Mouse (Mus musculus) embryo, embryonic 11.5 days (tissue): ENCODE measurements around the gene Alg3.

ENCODE experiments used
- DNase-seq: peaks from one replicate; pipeline ENCODE4 v3.0.0-alpha.2; 2012; ENCODE audit warnings: low read depth, low spot score

Gene Alg3

DNA sequence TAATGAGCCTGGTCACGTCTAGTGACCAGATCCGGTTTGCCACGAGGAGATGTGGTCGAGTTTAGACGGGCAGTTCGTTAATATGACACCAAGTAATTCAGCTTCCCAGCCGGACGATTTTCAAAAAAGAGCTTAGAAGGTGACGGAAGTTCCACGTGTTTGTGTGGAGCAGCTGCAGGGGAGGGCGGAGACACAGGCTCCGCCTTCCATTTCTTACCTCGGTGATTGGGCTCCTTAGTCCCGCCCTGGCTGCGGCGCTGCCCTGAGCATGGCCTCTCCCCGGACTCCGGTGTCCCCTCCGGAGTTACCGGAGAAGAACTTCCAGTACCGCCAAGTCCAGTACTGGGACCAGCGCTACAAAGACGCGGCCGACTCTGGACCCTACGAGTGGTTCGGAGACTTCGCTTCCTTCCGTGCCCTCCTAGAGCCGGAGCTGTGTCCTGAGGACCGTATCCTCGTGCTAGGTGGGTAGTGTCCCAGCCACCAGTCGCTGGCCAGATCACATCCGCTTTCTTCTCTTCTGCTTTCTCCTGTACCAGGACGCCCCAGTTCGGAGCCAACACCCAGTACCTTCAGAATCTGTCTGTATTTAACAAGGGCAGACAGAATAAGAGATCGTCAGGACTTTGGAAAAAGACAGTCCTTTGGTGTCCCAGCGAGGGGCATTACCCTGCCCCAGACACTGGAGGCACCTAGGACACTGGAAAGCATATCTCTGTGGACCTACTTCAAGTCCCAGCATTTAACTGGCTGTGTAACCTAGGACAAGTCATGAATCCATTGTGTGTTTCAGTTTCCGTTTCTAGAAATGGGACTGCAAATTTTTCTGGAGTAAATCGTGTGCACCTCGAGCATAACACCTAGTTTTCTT lies at the start of gene Alg3, which contains the start of the genes Eef1akmt4 and Gm49333:
Alg3 (minus strand) TSS at position 379 of the 871 bp plus-strand sequence.
Eef1akmt4 (plus strand) TSS at position 237 of the 871 bp plus-strand sequence.
Gm49333 (plus strand) TSS at position 254 of the 871 bp plus-strand sequence.
- DNase-seq = peak; percentile 80

DNA sequence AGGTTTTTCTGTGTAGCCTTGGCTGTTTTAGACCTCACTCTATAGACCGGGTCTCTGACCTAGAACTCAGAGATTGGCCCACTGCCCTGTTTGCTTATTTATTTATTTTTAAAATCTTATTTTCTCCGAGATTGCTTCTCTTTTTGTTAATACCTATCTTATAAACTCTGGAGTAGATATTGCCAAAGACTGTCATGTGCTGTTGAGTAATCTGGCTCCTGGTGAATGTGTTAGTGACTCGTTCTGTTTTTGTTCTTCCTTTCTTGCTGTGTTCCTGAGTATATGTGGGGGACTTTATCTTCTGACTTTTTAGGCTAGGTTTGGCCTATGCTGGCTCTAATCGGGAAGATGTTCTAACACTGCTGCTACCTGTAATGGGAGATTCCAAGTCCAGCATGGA lies 46.1 kb upstream of the Alg3 start:
- no peak for DNase-seq

DNA sequence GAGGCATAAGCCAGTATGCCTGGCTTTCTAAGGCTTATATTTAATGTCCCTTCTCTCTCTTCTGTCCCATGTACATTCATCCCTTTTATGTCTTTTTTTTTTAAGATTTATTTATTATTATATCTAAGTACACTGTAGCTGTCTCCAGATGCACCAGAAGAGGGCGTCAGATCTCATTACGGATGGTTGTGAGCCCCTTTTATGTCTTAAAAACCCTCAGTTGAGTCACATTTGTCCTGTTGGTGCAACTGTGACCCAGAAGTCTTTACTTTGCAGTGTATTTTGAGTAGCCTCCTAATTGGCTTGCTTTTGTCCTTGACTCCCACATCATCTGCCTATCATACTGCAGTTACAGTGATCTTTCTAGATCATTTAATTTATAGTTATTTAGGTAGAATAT lies 41.8 kb upstream of the Alg3 start:
- no peak for DNase-seq

GRCm38 (mm10) chr16:20651947-20652310 lies 40.4 kb upstream of the Alg3 start:
- no peak for DNase-seq

GRCm38 (mm10) chr16:20651076-20651946 lies 39.8 kb upstream of the Alg3 start, which contains the start of gene Psmd2:
Gene Psmd2 (plus strand): TSS chr16:20651652.
- peak; percentile 93 for DNase-seq

DNA sequence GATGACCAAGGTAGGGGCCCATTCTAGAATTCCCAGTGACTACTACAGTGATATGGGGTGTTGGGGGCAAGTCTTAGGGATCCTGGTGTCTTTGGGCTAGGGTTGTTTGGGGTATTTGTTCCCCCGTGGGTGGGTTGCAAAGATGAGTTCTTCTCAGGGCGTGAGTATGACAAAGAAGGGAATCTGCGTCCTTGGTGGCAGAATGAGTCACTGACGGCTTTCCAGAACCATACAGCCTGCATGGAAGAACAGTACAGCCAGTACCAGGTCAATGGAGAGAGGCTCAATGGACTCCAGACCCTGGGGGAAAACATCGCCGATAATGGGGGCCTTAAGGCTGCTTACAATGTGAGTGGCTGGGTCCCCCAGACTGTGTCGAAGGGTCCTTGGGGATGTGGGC lies 32.4 kb upstream of the Alg3 start:
- no peak for DNase-seq

- DNase-seq = peak; percentile 46
Observed at GRCm38 (mm10) chr16:20642161-20642560, 30.6 kb upstream of the Alg3 start.

DNA sequence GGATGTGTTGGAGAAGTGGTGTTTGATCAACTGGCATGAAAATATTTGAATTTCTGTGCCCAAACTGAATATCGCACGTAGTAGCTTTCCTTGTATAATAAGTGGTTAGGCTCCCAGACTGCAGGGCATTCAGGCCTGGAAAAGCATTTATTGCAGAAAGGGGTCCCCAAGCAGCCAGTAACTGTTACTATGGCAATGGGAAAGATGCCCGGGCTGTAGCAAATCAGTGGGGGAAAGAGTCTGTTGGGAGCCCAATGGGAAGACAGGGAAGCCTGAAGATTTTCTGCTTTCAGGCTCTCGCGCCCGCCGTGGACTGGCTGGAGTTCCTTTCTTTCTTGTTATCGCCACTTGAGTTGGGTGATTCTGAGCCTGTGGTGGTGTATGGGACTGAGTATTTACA lies 26.8 kb upstream of the Alg3 start:
- DNase-seq = no peak

DNA sequence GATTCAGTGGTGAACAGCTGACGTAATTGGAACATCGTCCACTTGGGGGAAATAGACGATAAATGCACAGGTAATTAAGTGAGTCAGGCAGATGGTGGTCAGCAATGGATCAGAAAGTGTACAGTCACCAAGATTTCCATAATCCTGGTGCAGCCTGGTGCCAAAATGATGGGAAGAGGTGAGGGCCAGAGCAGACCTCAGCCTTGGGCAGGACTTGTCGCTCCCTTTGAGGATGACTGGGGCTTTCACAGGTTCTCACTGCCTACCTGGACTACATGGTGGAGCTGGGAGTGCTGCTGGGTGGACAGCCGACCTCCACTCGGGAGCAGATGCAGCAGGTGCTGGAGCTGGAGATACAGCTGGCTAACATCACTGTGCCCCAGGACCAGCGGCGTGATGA lies 25.9 kb upstream of the Alg3 start:
- no peak for DNase-seq

DNA sequence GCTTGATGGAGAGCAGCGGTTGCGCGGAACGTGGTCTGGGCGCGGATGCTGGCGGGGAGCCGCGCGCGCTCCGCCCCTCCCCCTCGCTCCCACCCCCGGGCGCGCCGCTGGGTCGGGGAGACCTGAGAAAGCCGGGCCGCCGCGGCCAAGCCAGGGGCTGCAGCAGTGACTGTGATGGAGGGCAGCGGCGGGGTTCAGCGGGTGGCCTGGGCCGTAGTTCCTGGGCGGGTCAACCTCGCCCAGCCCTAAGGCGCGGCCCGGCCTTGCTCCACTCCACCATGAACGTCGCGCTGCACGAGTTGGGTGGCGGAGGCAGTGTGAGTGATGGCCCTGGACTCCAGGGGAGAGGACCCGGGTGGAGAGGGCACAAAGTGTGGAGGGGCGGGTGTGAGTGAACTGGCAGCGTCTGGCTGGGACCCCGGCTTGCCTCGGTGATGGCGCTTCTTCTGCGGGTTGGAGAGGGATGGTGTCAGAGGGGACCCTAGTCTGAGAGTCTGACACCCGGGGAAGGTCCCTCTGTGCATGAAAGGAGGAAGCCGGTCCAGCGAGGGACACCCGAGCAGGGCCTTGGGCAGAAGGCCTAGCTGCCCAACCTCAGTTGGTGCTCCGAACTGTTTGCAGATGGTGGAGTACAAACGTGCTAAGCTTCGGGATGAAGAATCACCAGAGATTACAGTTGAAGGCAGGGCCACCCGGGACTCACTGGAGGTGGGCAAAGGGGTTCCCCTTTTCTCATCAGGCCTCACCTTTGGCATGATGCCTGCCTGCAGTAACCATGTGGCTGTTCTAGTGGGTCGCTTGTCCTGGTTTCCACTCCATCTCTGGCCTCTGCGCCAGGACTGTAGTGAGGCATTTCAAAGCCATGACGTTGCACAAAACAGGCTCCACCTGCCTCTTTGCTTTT lies 18.4 kb upstream of the Alg3 start, which contains the start of gene Ece2:
Ece2 (plus strand) TSS at position 98 of the 904 bp plus-strand sequence.
- DNase-seq = no peak

DNA sequence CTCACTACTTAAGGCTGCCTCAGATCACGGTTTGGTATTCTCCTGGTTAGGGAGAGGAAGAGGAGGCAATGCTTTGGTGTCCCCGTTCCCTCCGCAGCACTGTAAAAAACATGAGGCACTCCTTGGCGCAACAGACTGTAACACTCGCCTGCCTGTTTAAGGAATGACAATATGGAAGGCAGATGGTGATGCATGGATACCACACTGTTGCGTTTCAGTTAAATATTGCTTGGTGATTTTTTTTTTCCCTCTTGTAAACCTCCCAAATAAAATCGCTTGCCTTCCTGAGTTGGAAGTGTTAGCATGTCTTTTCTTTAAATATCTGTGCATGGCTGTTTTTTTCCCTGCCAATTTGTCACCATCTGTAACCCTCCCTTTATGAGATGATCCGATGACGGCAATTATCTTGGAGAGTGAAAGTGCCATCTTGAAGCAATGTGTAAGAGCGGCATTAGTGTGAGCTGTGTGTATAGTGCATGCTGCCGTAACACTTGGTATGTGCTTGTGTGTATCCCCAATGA lies 17.4 kb upstream of the Alg3 start:
- DNase-seq = no peak

- no peak for DNase-seq
Observed at GRCm38 (mm10) chr16:20623211-20623610, 11.7 kb upstream of the Alg3 start.

DNA sequence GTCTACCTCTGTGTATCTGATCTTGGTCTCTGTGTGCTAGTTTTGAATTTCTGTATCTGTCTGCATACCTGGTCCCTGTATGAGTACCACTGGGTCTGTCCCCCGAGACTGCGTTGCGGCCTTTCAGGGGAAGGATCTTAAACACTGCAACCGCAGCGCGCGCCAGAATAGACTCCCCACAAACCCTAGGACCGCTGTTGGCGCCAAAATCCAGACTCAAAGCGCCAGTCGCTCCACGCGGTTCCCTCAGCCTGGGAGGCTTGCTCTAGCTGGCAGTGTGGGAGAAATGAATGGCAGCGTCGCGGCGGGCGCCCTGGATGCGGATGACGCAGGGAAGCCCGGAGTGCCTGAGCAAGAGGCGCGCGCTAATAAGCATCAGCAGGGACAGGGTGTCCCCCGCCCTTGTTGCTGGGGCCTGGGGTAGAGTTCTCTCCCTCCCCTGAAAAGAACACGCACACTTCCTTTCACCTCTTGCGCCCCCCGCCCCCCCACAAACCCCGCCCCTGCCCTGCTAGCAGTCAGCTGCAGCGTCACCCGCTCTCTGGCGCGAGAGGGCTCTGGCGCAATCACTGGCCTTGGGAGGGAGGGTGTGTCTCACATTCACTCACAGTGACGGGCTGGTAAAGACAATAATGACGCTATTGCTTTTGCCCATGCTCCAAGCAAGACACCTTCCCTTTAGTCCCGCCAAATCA lies 10.6 kb upstream of the Alg3 start:
- peak; percentile 46 for DNase-seq

DNA sequence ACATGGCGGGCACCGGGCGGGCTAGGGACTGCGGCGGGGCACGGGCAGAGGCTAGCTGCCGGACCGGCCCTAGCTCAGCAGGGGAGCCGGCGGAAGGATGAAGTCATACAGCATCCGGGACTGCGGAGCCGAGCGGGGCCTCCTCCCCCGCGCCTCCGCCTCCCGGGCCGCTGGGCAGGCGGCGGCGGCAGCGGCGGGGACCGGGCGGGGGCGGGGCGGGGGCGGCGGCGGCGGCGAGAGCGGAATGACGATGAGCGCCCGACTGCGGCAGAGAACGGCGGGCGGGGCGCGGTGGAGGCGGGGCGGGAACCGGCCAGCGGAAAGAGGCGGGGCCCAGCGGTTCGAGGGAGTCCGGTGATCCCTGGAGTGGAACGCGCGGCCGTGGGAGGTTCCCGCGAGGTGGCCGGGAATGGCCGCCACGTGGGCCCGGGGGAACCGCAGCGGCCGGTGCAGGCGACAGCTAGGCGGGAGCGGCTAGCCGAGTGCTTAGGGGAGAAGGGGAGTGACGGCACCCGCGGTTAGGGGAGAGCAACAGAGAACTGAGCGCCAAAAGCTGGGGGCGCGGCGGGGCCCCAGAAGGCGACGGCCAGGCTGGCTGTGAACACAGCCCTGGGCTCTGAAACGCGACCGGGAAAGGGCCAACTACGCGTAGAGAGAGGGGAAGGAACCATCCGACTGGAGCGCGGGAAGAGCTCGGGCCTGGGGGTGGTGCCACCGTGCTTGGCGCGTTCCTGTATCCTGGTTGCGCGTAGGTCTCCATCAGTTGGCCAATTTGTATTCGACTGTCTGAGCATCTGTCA lies 9.9 kb upstream of the Alg3 start, which contains the start of gene Camk2n2:
Camk2n2 (minus strand) TSS at position 97 of the 800 bp plus-strand sequence.
- no peak for DNase-seq

GRCm38 (mm10) chr16:20620751-20621190 lies 9.2 kb upstream of the Alg3 start:
- DNase-seq = no peak

DNA sequence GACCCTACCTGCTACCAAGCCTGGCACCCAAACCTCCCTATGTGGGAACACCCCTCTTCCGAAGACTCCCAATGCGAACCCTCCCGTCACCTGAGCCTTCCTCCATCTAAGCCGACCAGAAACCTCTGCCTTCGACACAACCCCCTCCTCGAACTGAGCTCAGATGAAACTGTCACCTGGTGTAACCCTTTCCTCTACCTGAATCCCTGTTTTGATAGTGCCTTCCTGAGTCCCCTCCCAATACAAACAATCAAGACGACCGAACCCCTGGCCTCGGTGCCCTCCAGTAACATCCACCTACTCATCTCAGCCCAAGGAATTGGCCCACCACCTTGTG lies 8.8 kb upstream of the Alg3 start:
- no peak for DNase-seq

DNA sequence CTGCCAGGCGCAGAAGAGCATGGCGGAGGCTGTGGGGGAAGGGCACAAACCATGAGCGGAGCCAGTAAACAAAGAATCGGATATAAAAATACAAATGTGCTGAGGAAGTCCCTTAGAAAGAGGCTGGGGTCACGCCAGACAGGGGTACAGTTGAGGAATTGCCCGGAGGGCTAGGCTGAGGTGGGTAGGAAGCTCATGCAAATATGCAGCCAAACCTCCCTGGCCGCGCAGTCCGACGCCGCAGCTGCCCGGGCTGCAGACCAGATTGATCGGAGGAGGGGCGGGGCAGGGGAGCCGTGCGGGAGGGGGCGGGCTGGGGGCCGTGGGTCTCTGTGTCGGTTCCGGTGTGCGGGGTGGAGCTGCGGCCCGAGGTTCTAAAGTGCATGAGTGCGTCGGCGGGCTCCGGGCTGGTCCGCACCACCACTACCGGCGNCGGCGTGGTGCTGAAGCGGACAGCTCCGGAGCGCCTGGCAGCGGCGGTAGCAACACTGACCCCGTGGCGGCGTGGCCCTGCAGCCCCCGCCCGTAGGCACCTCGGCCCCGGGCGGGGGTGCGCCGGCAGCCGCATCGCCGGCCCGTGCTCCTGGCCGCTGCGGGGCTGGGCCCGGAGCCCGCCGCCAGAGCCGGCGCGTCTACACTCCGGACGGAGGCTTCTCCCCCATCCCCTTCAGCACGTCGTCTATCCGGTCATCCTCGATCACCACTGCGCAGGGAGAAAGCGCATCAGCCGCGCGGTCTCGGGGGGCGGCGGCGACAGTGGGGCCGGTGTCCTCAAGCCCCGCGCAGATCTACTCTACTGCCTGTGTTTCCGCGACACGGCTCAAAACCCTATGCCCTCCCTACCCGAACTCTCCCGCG lies 8.2 kb upstream of the Alg3 start:
- DNase-seq = peak; percentile 29
